ENCODE assay signal across 28 mouse cellular contexts in genomic region chr6:125729471-125729870, GRCm38 (mm10). TPM values are rescaled to one million over a fixed set of nuclear protein-coding genes. Genes with fewer than 3 reads are reported as not detected.
"Had no signal": no experiment of that assay in that cellular context is flagged by ENCODE, and none has a peak within 500 bp of the region (broad histone marks: within the 10 kb centered on the region; RNA-seq: fewer than 3 reads in every experiment).

No protein-coding gene starts in this region.

- H3K9me3 ChIP-seq: heart, embryonic 10.5 days; hindbrain, embryonic 12.5 days; intestine, embryonic 15.5 days; limb, embryonic 15.5 days; liver, embryonic 12.5 days had no signal

- H3K36me3 ChIP-seq: heart, embryonic 10.5 days; heart, embryonic 12.5 days; hindbrain, embryonic 12.5 days; intestine, embryonic 15.5 days; limb, embryonic 13.5 days; limb, embryonic 15.5 days; liver, embryonic 12.5 days had no signal

- H3K4me1 ChIP-seq: heart, embryonic 10.5 days; heart, embryonic 12.5 days; intestine, embryonic 15.5 days; liver, embryonic 12.5 days had no signal

- H3K27me3 ChIP-seq: heart, embryonic 12.5 days; hindbrain, embryonic 12.5 days; intestine, embryonic 15.5 days; limb, embryonic 15.5 days; liver, embryonic 12.5 days had no signal

- H3K27ac ChIP-seq: heart, embryonic 10.5 days; hindbrain, embryonic 12.5 days; hindbrain, embryonic 14.5 days; intestine, embryonic 15.5 days; layer of hippocampus, adult 2 months; left cerebral cortex, adult 2 months; limb, embryonic 15.5 days; liver, embryonic 12.5 days; liver, embryonic 14.5 days had no signal

- DNase-seq: gastrocnemius, postnatal 14 days; gastrocnemius, postnatal 36 days; heart, adult 18-20 months; heart, postnatal 10 days; heart, postnatal 36 days; kidney, adult 18-20 months; kidney, adult 8-10 months; kidney, postnatal 10 days; kidney, postnatal 25 days; kidney, postnatal 4 days had no signal

- H3K4me3 ChIP-seq: heart, embryonic 10.5 days; heart, embryonic 12.5 days; hindbrain, embryonic 12.5 days; intestine, embryonic 15.5 days; layer of hippocampus, adult 2 months; left cerebral cortex, adult 2 months; limb, embryonic 13.5 days; limb, embryonic 15.5 days; liver, embryonic 12.5 days had no signal

RNA-seq across cellular contexts. Expression of gene Ano2, which starts 39.3 kb away (rescaled TPM):
- total RNA-seq: gastrocnemius, adult 18-20 months; gastrocnemius, postnatal 36 days; heart, adult 18-20 months; heart, adult 8-10 months; heart, postnatal 10 days; heart, postnatal 36 days; hematopoietic stem cell, adult 5-6 weeks had no signal
- polyA plus RNA-seq: gonadal fat pad, adult 2 months; inflammation-experienced regulatory T-cells, adult 6 months; limb, embryonic 13.5 days; liver, adult 2 months; liver, embryonic 16.5 days had no signal
